Mouse (Mus musculus) forebrain, embryonic 10.5 days (tissue): ENCODE measurements around the gene Nme9. TPM values are rescaled to one million over a fixed set of nuclear protein-coding genes. Genes with fewer than 3 reads are reported as not detected.

ENCODE experiments used
- DNase-seq: peaks from one replicate; pipeline ENCODE4 v3.0.0-alpha.2; 2017; ENCODE audit warnings: low spot score; ENCODE audit errors: extremely low spot score
- H3K27ac ChIP-seq: fragments of 300-500 bp; sonication (generic); 2 replicates; pipeline ENCODE4 v1.5.1; 2016; ENCODE audit warnings: mild to moderate bottlenecking
- H3K27me3 ChIP-seq: fragments of 300-500 bp; sonication (generic); 2 replicates; pipeline ENCODE4 v1.6.1; 2016; ENCODE audit warnings: mild to moderate bottlenecking; ENCODE audit not compliant: poor library complexity, severe bottlenecking
- H3K36me3 ChIP-seq: fragments of 300-500 bp; sonication (generic); replicated peaks from 2 replicates; pipeline ENCODE4 v1.6.1; 2016; ENCODE audit warnings: mild to moderate bottlenecking, moderate library complexity
- H3K4me1 ChIP-seq: fragments of 300-500 bp; sonication (generic); 2 replicates; pipeline ENCODE4 v1.6.1; 2016
- H3K4me3 ChIP-seq: fragments of 300-500 bp; sonication (generic); 2 replicates; pipeline ENCODE4 v1.5.1; 2016; ENCODE audit warnings: mild to moderate bottlenecking, moderate library complexity
- H3K9me3 ChIP-seq: fragments of 300-500 bp; sonication (generic); 2 replicates; pipeline ENCODE4 v1.6.1; 2016; ENCODE audit warnings: mild to moderate bottlenecking, moderate library complexity
- WGBS: fragments of 180-500 bp; shearing (Covaris S2); methylation state at CpG from one replicate; pipeline ENCODE4 v1.1.7; 2016; 5-methylcytosine and 5-hydroxymethylcytosine counted together
- polyA plus RNA-seq: library from polyadenylated mRNA; unstranded; fragments of >200 nt; fragmentation: Nextera tagmentation; extraction: Ambion mirVana; gene quantifications from 2 replicates; pipeline ENCODE4 v1.2.1, GENCODE M21; 2016

Nme9 gene
- polyA plus RNA-seq, result not detected in 2 replicates

- Histone ChIP-seq H3K4me1 (peaks cover 7% of the 10 kb centered on the region), H3K27ac (no peak within 1 kb of the TSS), H3K9me3 (no peaks in the 10 kb centered on the region), H3K4me3 (peak within 1 kb of the TSS; percentile 14; the same call in 1 of the 2 replicates), H3K36me3 (no peaks in the 10 kb centered on the region), H3K27me3 (peaks cover 24% of the 10 kb centered on the region)
- DNase-seq, result no peak
- WGBS, result 7% methylated on average over 14 of the region's 14 CpGs
Observed at GRCm38 (mm10) chr9:99451161-99451560, at the start of gene Nme9. TSS of gene Nme9 (plus strand) at chr9:99451475.

GRCm38 (mm10) chr9:99409280-99409679, 42.0 kb upstream of the Nme9 start:
- H3K4me1 ChIP-seq, result 0 out of 2 replicates have a peak, but pooled peaks cover 3% of the 10 kb centered on the region
- no peak overlapping the region for H3K27ac ChIP-seq
- no peaks in the 10 kb centered on the region for H3K9me3 ChIP-seq
- no peaks in the 10 kb centered on the region for H3K36me3 ChIP-seq
- no peak overlapping the region for H3K4me3 ChIP-seq
- WGBS, result 91% methylated on average over 3 of the region's 3 CpGs
- no peak for DNase-seq
- H3K27me3 ChIP-seq, result no peaks in the 10 kb centered on the region

- Histone ChIP-seq H3K9me3 (no peaks in the 10 kb centered on the region), H3K27me3 (no peaks in the 10 kb centered on the region), H3K27ac (no peak overlapping the region), H3K4me1 (0 out of 2 replicates have a peak, but pooled peaks cover 5% of the 10 kb centered on the region), H3K36me3 (no peaks in the 10 kb centered on the region), H3K4me3 (no peak overlapping the region)
- no peak for DNase-seq
- WGBS, result 92% methylated on average over 5 of the region's 5 CpGs
Observed at GRCm38 (mm10) chr9:99411093-99411492, 40.2 kb upstream of the Nme9 start.

GRCm38 (mm10) chr9:99411785-99412184, 39.5 kb upstream of the Nme9 start:
- no peak for DNase-seq
- WGBS, result 90% methylated on average over 4 of the region's 4 CpGs
- no peak overlapping the region for H3K27ac ChIP-seq
- H3K9me3 ChIP-seq, result no peaks in the 10 kb centered on the region
- H3K4me3 ChIP-seq, result no peak overlapping the region
- H3K36me3 ChIP-seq, result no peaks in the 10 kb centered on the region
- no peaks in the 10 kb centered on the region for H3K27me3 ChIP-seq
- H3K4me1 ChIP-seq, result peaks cover 10% of the 10 kb centered on the region

- H3K27ac ChIP-seq, result no peak overlapping the region
Observed at GRCm38 (mm10) chr9:99416809-99417208, 34.5 kb upstream of the Nme9 start.

DNA sequence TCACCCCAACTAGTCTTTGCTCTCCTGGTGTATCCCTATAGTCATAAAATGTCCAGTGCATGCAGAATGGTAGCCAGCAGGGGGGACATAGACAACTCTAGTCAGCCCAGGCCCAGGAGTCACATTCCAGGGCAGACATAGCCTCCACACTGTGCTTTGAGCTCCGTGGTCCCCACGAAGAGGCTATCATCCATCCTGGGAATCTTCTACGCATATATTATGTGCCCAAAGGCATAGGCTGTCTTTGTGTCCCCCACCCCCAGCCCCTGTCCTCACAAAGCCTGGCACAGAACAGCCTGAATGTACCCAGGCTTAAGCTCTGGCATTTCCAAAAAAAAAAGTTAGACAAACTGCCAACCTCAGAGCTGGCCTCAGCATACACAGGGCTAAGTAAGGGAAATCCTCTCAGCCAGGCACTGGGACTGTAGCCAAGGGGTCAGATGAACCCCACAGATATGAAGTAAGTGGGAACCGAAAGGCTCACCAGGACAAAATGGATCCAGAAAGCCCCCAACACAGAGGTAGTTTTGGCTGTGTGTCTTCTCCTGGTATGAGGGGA, 33.9 kb upstream of the Nme9 start:
- no peak for DNase-seq
- Histone ChIP-seq H3K9me3 (no peaks in the 10 kb centered on the region), H3K4me1 (peaks cover 30% of the 10 kb centered on the region), H3K36me3 (no peaks in the 10 kb centered on the region), H3K27ac (no peak overlapping the region), H3K4me3 (no peak overlapping the region), H3K27me3 (no peaks in the 10 kb centered on the region)
- 95% methylated on average over 4 of the region's 4 CpGs for WGBS

More at GRCm38 (mm10) chr9:99416809-99417208, 34.5 kb upstream of the Nme9 start:
- Histone ChIP-seq H3K9me3 (no peaks in the 10 kb centered on the region), H3K27me3 (no peaks in the 10 kb centered on the region), H3K4me3 (no peak overlapping the region), H3K4me1 (peaks cover 26% of the 10 kb centered on the region), H3K36me3 (no peaks in the 10 kb centered on the region)
- WGBS, result 84% methylated on average over 3 of the region's 3 CpGs
- DNase-seq, result no peak

GRCm38 (mm10) chr9:99418377-99418776, 32.9 kb upstream of the Nme9 start:
- WGBS, result 86% methylated on average over 5 of the region's 5 CpGs
- Histone ChIP-seq H3K27me3 (no peaks in the 10 kb centered on the region), H3K9me3 (no peaks in the 10 kb centered on the region), H3K36me3 (no peaks in the 10 kb centered on the region), H3K4me1 (peaks cover 32% of the 10 kb centered on the region), H3K4me3 (no peak overlapping the region), H3K27ac (no peak overlapping the region)
- DNase-seq, result no peak

- WGBS, result 84% methylated on average over 8 of the region's 8 CpGs
- H3K36me3 ChIP-seq, result no peaks in the 10 kb centered on the region
- no peaks in the 10 kb centered on the region for H3K27me3 ChIP-seq
- DNase-seq, result no peak
- no peak overlapping the region for H3K4me3 ChIP-seq
- H3K9me3 ChIP-seq, result no peaks in the 10 kb centered on the region
- peaks cover 44% of the 10 kb centered on the region for H3K4me1 ChIP-seq
- no peak overlapping the region for H3K27ac ChIP-seq
Observed at GRCm38 (mm10) chr9:99419951-99420701, 31.1 kb upstream of the Nme9 start.

DNA sequence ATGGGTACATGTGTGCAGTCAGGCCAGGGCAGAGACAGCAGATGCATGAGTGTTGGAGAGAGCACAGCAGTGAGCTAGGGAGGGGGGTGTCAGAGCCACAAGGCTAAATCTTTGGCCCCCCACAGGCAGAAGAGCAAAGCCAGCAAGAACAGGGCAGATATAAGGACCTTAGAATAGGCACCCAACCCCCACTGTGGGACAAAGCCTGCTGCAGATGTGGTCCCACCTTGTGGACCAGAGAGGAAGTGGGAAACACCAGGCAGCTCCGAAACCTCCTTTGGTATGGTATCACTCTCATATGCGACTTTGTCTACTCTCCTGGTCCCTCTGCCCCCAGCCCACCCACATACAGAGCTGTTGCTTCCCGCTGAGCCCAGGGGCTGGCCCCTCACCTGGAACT, 29.4 kb upstream of the Nme9 start:
- Histone ChIP-seq H3K36me3 (no peaks in the 10 kb centered on the region), H3K4me3 (no peak overlapping the region), H3K27ac (no peak overlapping the region), H3K27me3 (no peaks in the 10 kb centered on the region), H3K9me3 (no peaks in the 10 kb centered on the region), H3K4me1 (peaks cover 54% of the 10 kb centered on the region)
- WGBS, result 62% methylated on average over 3 of the region's 3 CpGs
- no peak for DNase-seq

DNA sequence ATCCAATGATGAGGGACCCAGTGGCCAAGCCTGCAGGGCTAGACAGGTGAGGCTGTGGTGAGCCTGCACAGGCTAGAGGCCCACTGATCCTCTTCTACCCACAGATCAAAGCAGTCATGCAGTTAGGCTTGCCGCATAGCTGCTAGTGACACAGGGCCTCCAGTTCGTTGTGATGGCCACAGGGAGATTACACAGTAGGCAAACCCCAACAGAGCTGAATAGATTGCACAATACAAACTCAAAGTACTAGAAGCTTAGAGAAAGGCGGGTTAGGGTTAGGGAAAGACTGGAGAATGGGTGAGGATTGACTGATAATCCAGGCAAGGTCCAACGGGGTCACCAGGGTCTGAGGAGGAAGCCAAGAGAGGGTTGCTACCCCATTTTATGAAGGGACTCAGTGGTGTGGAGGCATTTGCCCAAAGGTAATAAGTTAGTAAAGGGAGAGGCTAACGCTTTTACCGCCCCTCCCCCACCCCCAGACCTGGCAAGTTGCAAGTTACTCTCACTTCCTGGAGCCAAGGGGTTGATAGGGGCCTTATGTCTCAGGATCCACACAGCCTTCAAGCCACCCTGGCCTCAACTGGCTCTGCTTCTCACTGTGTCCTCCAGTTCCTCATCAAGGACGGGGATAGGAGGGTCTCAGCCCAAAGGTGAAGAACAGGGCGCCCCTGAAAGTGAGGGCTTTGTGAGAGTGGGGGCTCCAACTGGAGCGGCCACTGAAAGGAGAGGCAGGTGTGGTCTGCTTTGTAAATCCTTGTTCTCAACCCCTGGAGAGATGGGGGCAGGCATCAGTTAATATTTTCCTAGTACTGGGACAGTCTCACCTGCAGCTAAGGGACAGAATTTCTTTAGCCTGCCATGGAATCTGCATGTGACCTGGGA, 27.3 kb upstream of the Nme9 start:
- H3K9me3 ChIP-seq, result no peaks in the 10 kb centered on the region
- peak overlapping the region; percentile 44 for H3K27ac ChIP-seq
- H3K4me1 ChIP-seq, result peaks cover 49% of the 10 kb centered on the region
- no peak overlapping the region for H3K4me3 ChIP-seq
- H3K36me3 ChIP-seq, result no peaks in the 10 kb centered on the region
- WGBS, result 74% methylated on average over 9 of the region's 9 CpGs
- no peaks in the 10 kb centered on the region for H3K27me3 ChIP-seq
- DNase-seq, result no peak

- no peaks in the 10 kb centered on the region for H3K9me3 ChIP-seq
- H3K36me3 ChIP-seq, result no peaks in the 10 kb centered on the region
- peak overlapping the region; percentile 44 for H3K27ac ChIP-seq
- H3K4me1 ChIP-seq, result peaks cover 49% of the 10 kb centered on the region
- WGBS, result 80% methylated on average over 4 of the region's 4 CpGs
- H3K4me3 ChIP-seq, result no peak overlapping the region
- H3K27me3 ChIP-seq, result no peaks in the 10 kb centered on the region
- DNase-seq, result no peak
Observed at GRCm38 (mm10) chr9:99424574-99424863, 26.8 kb upstream of the Nme9 start.

GRCm38 (mm10) chr9:99425262-99425661, 26.0 kb upstream of the Nme9 start:
- Histone ChIP-seq H3K9me3 (no peaks in the 10 kb centered on the region), H3K27me3 (no peaks in the 10 kb centered on the region), H3K4me3 (no peak overlapping the region), H3K36me3 (no peaks in the 10 kb centered on the region), H3K27ac (no peak overlapping the region), H3K4me1 (peaks cover 49% of the 10 kb centered on the region)
- no peak for DNase-seq
- 79% methylated on average over 9 of the region's 9 CpGs for WGBS
